Mouse (Mus musculus): ENCODE measurements around the gene Zfc3h1.

The Zfc3h1 gene

GRCm38 (mm10) chr10:115476506-115476905 is 91.7 kb downstream of the Zfc3h1 start:
- DNase-seq (ENCODE audit: low read depth, low spot score): no peak

GRCm38 (mm10) chr10:115478441-115479141 is 93.8 kb downstream of the Zfc3h1 start:
- DNase-seq (ENCODE audit: low read depth, low spot score): no peak
